Mouse (Mus musculus) right cerebral cortex, postnatal 10 days (tissue): ENCODE data around the gene Clec2g.
"Not testable (repeated sequence)": the region's sequence is repeated elsewhere in the genome, so short reads cannot be mapped to it uniquely, and the experiment has no call there.

Experiments
- DNase-seq, 2 experiments: peaks; one replicate each; pipeline ENCODE4 v3.0.0; 2021; ENCODE audit warnings: low spot score in 2 of 2

The Clec2g gene

DNA sequence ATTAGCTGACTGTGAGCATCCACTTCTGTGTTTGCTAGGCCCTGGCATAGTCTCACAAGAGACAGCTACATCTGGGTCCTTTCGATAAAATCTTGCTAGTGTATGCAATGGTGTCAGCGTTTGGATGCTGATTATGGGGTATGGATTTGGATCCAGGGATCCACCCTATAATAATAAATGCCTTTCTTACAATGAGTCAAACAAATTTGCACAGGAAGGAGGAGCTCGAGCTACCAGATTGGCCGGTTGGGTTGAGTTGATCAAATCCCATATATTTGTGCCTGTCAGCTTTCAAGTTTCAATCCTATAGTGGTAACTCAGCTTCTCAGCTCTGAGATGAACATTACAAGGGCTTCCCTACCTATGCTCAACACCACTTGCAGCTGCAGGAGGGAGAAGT lies at the start of gene Clec2g:
Gene Clec2g, plus strand, starts transcription at position 301 of the 400 bp plus-strand sequence.
- DNase-seq = not testable (repeated sequence)

DNA sequence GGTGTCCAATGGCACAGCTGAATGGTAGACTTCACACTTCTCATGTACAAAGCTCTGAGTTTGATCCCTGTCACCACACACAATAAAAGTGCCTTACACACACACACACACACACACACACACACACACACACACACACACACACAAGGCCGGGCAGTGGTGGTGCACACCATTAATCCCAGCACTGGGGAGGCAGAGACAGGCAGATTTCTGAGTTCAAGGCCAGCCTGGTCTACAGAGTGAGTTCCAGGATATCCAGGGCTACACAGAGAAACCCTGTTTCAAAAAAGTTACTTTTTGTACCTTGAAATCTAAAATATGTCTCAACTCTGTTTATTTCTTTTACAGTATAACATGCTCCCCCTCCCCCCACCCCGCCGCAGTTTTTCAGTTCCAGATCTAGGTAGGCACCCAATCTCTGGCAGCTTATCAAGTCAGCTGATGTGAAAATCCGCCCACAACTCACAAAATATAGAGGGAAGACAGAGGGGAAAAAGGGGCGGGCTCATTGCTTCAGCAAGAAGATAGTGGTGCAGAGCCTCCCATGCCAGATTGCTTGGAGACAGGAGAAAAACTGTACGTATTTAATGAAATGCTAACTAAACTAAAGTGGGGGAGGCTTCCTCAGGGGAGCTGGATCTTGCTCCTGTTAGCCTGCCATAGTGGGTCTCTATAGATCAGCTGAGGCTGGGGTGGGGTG lies 46.9 kb upstream of the Clec2g start, which contains the start of gene Clec2i:
Gene Clec2i, plus strand, starts transcription at position 498 of the 700 bp plus-strand sequence.
- DNase-seq = peak; percentile 63 to 76

DNA sequence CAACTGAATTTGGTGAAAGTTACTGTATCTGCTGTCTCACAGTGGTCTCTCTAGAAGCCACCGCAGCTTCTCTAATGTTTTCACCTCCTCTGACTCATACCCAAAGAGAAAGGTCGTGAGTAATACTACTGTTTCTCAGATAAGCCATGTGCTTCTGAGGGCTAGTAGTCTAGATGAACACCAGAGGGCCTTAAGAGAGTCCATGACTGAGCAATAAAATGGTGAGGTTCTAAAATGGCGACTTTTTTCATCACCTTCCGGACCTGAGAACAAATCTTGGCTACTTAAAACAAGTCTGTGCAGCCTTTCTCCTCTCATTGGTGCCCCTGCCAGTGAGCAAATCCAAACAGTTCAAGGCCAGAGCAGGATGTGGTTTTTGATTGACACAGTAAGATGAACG lies 45.3 kb upstream of the Clec2g start:
- no peak for DNase-seq

DNA sequence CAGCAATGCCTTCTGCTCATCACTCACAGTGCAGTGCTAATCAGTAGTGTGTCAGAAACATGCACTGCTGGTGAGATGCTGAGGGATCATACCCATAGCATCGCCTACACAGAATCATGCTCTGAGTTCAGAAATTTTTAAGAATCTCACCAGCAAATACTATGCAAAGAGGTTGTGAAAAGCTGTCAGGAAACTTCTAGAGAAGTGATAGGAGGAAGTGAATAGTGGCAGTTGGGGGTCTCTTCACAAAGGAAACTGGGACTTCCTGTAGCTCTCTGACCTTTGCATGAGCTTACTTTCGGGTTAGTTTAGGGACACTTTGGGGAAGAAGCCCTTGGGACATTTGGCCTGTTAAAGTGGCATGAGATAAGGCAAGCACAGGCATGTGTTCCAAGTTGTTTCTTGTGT lies 43.2 kb upstream of the Clec2g start, which contains the start of gene BC035044:
Gene BC035044, minus strand, starts transcription at position 179 of the 408 bp plus-strand sequence.
- no peak for DNase-seq

DNA sequence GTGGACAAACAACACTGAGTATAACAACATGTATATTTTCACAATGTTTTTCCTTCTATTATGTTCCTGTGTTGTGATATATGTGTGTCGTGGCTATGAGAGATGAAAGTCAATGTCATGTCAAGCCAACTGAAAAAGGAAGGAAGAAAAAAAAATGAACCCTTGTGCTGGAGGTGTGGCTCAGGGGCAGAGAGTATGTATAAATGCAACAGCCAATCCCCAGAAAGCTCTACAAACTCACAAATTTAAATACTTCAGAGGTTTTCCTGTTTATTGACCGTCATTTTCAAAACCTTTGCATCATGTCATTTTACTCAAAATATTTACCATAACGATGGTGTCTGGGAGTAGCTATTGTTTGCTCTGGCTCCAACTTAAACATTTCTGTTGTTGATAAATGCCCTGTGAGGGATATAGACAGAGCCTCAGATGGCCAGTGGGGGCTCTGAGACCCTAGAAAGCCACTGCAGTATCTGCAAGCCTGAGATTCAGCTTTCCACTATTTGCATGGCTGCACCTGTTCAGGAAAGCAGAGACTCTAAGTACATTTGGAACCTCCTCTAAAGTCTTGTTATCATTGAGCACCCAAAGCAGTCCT lies 38.7 kb upstream of the Clec2g start:
- DNase-seq = no peak

DNA sequence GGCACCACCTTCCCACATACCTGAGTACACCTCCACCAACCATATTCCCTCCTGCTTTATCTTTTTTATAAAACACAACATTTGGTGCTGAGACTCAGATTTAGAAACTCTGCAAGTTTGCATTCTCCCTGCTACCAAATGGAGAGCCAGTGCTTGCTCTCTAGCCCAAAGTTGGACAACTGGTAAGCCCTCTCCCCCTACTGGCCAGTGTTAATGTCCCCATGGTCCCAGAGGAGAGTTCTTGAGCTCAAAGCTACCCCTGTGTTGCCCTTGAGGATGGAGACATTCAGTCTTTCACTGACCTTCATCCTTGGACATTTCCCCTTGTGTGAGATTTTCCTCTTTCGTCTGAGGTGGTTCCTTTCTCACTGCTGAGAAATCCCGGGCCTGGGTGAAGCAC lies 34.1 kb upstream of the Clec2g start:
- DNase-seq = no peak

DNA sequence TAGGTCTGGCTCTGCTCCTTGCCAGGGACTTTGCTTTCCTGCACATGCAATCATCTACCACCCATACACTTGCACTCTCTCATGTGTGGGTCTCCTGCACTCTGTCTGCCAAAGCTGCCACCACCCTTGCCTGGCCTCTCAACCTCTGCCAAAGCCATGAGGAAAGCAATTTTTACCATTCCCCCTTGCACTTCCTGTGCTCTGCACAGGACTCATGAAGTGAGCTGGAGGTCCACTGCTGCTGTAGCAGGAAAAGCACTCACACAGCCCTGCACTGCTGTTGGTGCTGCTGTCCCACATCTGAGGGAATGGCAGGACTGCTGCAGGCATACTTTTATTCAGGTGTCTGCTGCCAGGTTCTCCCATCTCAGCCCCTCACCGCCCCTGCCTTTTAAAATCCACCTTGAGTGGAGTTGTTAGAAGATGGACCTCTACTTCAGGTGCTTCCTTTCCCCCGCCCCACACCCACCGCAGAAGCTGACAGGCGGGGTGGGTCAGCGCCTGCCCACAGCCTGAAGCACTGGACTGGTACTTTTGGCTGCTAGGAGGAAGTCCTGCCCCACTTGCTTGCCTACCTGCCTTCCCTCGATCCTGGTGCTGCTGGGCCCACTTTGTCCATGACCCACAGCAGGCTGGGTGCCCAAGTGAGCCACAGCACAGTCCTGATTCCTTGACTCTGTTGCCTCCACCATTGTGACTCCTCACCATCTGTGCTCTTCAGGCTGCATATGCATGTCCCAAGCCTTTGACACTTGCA lies 33.2 kb upstream of the Clec2g start:
- not testable (repeated sequence) for DNase-seq

DNA sequence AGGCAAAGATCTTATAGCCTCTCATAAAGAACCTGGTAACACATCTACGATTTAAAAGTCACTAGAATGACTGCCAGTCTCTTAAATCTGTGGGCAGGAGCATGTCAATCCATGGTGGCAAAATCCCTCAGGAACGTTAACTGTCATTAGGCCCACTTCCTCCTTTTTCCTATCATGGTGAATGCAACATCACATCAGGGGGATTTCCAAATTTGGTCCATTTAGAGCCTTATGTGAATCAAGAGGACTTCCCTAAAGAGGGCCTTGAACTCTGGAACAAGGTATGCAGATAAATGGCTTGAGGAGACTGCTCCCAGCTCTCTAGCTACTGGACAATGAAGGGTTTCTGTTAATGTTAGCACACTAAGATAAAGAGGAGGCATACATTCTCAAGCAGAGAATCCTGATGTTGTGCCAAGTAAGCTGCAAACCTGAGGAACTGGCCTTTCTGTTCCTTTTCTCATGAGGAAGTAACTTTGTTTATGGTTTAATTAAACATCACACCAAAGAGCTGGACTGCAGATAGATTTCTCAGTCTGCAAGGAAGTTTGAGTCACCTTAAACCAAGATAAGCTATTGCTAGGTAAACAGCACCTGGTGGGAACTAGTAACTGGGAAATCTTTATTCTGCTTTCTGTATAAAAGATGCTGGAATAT lies 20.5 kb upstream of the Clec2g start:
- no peak for DNase-seq

DNA sequence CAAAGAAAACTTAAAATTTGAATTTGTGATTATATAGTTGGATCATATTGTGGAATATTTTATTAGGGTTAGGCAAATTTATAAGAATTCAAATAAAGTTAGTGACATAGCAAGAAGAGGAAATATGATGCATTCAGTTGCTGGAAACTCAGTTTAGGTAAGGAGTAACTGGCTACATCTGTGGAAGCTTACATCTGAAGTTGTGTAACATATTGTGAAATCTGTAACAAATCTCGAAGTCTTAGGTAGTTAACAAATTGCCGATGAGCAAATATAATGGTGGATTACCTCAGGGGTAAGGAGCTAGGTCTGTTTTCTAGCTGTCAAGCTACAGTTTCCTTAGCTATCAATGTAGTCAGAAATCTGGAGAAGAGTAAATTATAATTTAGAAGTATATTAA lies 16.9 kb upstream of the Clec2g start:
- DNase-seq = no peak

DNA sequence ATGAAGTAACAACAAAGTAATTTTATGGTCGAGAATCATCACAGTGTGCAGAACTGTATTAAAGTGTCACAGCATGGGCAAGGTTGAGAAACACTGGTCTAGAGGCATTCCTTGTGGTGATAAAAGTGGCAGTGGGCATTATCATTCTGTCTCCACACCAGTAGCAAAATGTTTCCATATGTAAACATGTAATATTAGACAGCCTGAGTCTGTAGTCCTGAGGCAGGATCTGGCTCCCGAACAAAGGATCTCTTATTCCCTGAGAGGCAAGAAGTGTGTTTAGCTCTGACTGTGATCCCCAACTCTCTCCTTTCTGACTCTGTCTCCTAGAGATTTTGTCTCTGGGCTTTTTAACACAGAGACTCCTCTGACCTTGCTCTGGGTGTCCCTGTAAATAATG lies 1.1 kb upstream of the Clec2g start:
- DNase-seq = no peak

DNA sequence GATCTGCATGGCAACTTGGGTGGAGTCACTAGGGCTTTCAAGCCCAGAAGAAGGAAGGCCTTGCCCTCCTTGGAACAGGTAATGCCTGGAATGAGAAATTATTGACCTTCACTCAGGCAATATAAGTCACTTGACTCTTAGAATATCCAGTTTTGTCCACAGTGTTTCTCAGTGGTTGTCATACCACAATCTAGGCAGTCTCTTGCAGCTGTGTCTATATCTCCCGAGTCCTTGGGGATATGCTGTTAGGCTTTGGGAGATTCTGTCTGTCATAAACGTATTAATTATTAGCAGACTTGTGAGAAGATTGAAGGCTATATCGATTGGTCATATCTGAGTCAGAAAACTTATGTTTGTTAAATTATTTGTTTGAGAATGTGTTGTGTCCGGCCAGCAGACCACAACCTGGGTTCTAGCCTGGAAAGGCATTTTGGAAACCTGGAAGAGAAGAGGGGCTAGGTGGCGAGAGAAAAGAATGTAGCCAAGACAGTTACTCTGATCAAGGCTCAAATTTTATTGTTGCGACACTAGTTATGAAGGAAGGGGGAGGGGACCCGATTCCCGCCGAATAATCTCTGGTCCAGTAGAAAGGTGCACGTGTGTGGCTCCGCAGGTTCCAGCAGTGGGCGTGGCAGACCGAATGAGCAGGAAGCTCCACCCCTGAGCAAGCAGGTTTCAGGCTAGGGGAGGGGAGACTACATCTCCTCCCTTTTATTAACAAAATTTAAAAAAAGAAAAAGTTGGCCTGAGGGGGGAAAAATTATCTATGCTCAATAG lies 1.9 kb downstream of the Clec2g start:
- not testable (repeated sequence) for DNase-seq

DNA sequence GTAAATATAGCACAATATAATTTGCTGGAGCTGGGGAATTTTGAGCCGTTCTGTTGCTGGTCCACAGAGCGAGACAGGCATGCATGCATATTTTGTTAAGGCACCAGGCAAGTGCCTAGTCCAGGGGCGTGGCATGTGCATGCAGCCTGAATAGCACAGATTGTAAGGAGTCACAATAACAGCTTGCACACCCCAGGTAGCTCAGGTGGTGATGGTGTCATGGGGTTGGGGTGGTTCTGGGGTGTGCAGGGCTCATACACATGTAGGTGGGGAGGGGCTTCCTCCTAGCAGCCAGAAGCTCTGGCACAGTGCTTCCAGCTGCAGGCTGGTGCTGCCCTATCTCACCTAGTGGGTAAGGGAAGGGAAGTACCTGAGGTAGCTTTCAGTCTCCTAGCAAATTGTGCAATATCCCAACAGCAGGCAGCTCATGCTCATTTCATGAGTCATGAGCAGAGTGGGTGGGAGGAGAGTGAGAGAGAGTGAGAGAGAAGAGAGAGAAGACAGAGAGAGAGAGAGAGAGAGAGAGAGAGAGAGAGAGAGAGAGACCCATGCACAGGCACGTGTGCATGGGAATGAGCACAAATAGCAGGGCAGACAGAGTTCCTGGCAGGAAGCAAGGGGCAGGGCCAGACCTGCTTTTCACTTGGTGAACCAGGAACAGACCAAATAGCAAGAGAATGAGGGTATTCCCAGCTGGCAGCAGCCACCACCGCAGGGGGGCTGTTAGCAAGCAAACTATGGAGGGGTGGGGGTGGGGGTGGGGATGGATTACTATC lies 7.7 kb downstream of the Clec2g start:
- no peak for DNase-seq

DNA sequence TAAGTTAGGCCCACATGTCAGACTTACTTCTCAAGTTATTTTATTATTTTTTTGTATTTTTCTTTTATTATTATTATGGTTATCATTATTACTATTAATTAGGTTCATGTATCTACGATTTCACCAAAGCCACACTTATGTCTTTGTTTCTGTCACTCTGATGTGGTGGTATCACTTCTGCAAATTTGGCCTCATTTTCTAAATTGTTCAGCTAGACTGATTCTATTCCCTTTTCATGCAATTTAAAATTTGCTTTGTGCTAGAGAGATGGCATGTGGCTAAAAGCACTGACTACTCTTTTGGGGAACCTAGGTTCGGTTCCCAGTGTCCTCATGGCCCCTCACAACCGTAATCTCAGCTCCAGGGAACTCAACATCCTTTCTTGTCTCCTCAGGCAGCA lies 11.4 kb downstream of the Clec2g start:
- DNase-seq = no peak

DNA sequence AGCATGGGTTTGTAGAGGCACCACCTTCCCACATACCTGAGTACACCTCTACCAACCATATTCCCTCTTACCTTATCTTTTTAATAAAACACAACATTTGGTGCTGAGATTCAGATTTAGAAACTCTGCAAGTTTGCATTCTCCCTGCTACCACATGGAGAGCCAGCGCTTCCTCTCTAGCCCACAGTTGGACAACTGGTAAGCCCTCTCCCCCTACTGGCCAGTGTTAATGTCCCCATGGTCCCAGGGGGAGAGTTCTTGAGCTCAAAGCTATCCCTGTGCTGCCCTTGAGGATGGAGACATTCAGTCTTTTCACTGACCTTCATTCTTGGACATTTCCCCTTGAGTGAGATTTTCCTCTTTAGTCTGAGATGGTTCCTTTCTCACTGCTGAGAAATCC lies 26.9 kb downstream of the Clec2g start:
- no peak for DNase-seq

DNA sequence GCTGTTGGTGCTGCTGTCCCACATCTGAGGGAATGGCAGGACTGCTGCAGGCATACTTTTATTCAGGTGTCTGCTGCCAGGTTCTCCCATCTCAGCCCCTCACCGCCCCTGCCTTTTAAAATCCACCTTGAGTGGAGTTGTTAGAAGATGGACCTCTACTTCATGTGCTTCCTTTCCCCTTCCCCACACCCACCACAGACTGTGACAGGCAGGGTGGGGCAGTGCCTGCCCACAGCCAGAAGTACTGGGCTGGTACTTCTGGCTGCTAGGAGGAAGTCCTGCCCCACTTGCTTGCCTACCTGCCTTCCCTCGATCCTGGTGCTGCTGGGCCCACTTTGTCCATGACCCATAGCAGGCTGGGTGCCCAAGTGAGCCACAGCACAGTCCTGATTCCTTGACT lies 27.9 kb downstream of the Clec2g start:
- DNase-seq = not testable (repeated sequence)

DNA sequence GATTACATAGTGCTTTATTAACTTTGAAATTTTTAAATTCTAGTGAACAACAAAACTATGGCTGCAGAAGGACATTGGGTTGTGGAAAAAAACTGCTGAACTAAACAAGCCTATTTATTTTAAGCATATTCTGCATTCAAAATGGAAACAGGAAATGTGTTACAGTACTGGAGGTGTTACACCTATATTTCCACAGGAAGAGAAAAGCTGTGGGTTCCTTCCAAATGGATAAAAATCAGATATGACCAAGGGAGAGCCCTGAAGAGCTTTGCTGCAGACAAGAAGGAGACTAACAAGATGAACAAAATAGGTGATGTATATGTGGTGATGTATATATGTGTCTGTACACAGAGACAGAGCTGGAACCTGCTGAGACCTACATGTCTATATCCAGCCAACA lies 30.3 kb downstream of the Clec2g start:
- no peak for DNase-seq

DNA sequence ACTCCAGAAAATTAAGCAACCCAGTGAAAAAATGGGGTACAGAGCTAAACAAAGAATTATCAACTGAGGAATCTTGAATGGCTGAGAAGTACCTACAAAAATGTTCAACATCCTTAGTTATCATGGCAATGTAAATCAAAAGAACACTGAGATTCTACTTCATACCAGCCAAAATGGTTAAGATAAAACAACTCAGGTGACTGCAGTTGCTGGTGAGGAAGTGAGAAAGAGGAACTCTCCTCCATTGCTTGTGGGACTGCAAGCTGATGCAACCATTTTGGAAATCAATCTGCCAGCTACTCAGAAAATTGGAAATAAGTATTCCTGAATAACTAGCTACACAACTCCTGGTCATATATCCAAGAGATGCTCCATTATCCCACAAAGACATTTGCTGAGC lies 34.3 kb downstream of the Clec2g start:
- DNase-seq = no peak

DNA sequence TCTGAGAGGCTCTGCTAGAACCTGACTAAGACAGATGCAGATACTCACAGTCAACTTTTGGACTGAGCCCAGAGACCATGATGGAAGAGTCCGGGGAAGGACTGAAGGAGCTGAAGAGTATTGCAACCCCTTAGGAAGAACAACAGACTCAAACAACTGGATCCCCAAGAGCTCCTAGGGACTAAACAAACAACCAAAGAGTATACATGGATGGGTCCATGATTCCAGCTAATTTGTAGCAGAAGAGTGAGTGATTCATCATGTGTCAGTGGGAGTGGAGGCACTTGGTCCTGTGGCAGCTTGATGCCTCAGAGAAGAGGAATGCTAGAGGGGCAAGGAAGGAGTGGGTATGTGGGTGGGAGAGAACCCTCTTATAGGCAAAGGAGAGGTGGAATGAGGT lies 35.6 kb downstream of the Clec2g start:
- no peak for DNase-seq

DNA sequence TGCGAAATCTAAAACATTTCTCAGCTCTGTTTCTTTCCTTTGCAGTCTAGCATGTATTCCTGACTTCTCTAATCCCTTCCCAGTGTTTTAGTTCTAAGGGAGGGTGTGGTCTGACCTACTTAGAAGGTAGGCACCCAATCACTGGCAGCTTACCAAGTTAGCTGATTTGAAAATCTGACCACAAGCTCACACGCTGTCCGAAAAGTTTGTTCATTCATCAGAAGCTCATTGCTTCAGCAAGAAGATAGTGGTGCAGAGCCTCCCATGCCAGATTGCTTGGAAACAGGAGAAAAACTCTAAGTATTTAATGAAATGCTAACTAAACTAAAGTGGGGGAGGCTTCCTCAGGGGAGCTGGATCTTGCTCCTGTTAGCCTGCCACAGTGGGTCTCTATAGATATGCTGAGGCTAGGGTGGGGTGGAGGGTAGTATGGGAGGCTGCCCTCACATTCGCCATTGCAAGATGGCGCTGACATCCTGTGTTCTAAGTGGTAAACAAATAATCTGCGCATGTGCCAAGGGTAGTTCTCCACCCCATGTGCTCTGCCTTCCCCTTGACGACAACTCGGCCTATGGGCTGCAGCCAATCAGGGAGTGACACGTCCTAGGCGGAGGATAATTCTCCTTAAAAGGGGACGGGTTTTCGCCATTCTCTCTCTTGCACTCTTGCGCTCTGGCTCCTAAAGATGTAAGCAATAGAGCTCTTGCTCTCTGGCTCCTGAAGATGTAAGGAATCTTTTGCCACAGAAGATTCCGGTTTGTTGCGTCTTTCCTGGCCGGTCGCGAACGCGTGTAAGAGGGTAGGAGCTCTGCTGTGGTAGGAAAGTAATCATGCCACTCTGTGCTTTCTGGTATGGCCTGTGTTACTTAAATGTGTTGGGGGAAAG lies 36.6 kb downstream of the Clec2g start:
- DNase-seq = not testable (repeated sequence)
